Mouse (Mus musculus): ENCODE measurements around the gene Lmf1. TPM values are rescaled to one million over a fixed set of nuclear protein-coding genes. Genes with fewer than 3 reads are reported as not detected.
A peak's percentile ranks its signal among the peaks of the same experiment; 100 is the strongest.

Gene Lmf1
- polyA plus RNA-seq, 1 experiment from 2014 or later: 21.5 TPM

- Histone ChIP-seq H3K4me3 (no peak overlapping the region), H3K9me3 (no peaks in the 10 kb centered on the region), H3K4me2 (replicated peaks) (no peak overlapping the region), H3K36me3 (peaks cover 11% of the 10 kb centered on the region; the same call in 1 of the 2 replicates), H3K27ac (replicated peaks) (peak overlapping the region; percentile 25; the same call in 1 of the 2 replicates), H3K4me1 (peaks cover 25% of the 10 kb centered on the region), H3K9ac (replicated peaks) (no peak overlapping the region), H3K27me3 (no peaks in the 10 kb centered on the region)
- WGBS: 74% methylated on average over 9 of the region's 9 CpGs
- peak; percentile 38; the same call in 1 of the 2 replicates for ATAC-seq (ENCODE audit: low FRiP score, low read depth)
Measured at GRCm38 (mm10) chr17:25610151-25610550, 31.3 kb downstream of the Lmf1 start.

GRCm38 (mm10) chr17:25612537-25612936 lies 33.7 kb downstream of the Lmf1 start:
- 86% methylated on average over 9 of the region's 9 CpGs for WGBS
- no peak overlapping the region for H3K4me3 ChIP-seq
- H3K36me3 ChIP-seq: peaks cover 14% of the 10 kb centered on the region; the same call in 1 of the 2 replicates
- H3K9ac ChIP-seq (replicated peaks): no peak overlapping the region
- H3K4me1 ChIP-seq: peaks cover 25% of the 10 kb centered on the region
- no peak overlapping the region for H3K27ac ChIP-seq (replicated peaks)
- H3K27me3 ChIP-seq: no peaks in the 10 kb centered on the region
- no peak for ATAC-seq (ENCODE audit: low FRiP score, low read depth)
- no peak overlapping the region for H3K4me2 ChIP-seq (replicated peaks)
- no peaks in the 10 kb centered on the region for H3K9me3 ChIP-seq

GRCm38 (mm10) chr17:25613323-25613722 lies 34.4 kb downstream of the Lmf1 start:
- Histone ChIP-seq H3K36me3 (peaks cover 14% of the 10 kb centered on the region; the same call in 1 of the 2 replicates), H3K9me3 (no peaks in the 10 kb centered on the region), H3K4me2 (replicated peaks) (no peak overlapping the region), H3K4me1 (peaks cover 25% of the 10 kb centered on the region), H3K4me3 (no peak overlapping the region), H3K27me3 (no peaks in the 10 kb centered on the region), H3K9ac (replicated peaks) (no peak overlapping the region), H3K27ac (replicated peaks) (no peak overlapping the region)
- ATAC-seq (ENCODE audit: low FRiP score, low read depth): no peak
- 92% methylated on average over 6 of the region's 6 CpGs for WGBS

- no peaks in the 10 kb centered on the region for H3K9me3 ChIP-seq
- no peak overlapping the region for H3K4me3 ChIP-seq
- no peaks in the 10 kb centered on the region for H3K27me3 ChIP-seq
- no peak for ATAC-seq (ENCODE audit: low FRiP score, low read depth)
- H3K4me2 ChIP-seq (replicated peaks): no peak overlapping the region
- no peak overlapping the region for H3K27ac ChIP-seq (replicated peaks)
- H3K9ac ChIP-seq (replicated peaks): no peak overlapping the region
- H3K36me3 ChIP-seq: peaks cover 14% of the 10 kb centered on the region; the same call in 1 of the 2 replicates
- H3K4me1 ChIP-seq: peaks cover 21% of the 10 kb centered on the region
- 95% methylated on average over 10 of the region's 10 CpGs for WGBS
Measured at GRCm38 (mm10) chr17:25614723-25615510, 36.0 kb downstream of the Lmf1 start.

DNA sequence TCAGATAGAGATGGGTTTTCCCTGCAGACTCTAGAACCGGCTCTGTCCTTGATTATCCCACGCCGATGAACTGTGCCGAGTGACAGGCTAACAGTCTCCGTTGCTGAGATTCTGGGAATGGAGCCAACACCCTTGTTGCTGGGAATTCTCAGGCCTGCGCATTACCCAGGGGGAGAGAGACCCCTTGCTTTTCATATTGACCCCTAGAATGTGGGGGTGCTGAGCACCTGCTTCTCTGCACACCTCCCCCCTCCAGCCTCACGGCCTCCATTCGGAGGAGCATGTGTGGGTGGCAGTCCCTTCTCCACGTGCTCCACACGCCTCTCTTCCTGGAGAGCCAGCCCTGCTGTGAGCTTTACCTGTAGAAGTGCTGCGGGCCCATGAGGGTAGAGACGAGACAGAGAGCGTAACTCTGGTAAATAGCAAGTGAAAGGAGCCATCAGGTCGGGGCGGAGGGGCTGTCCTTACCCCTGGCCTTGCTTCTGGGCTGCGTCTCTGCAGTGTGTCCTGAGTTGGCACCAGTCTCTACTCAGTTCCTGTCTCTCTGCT lies 39.7 kb downstream of the Lmf1 start:
- no peak overlapping the region for H3K27ac ChIP-seq (replicated peaks)
- H3K36me3 ChIP-seq: 0 out of 2 replicates have a peak, but pooled peaks cover 8% of the 10 kb centered on the region
- H3K27me3 ChIP-seq: no peaks in the 10 kb centered on the region
- WGBS: 72% methylated on average over 16 of the region's 16 CpGs
- H3K4me1 ChIP-seq: peaks cover 15% of the 10 kb centered on the region
- no peak overlapping the region for H3K4me2 ChIP-seq (replicated peaks)
- H3K4me3 ChIP-seq: no peak overlapping the region
- ATAC-seq (ENCODE audit: low FRiP score, low read depth): no peak
- H3K9me3 ChIP-seq: no peaks in the 10 kb centered on the region
- H3K9ac ChIP-seq (replicated peaks): no peak overlapping the region

DNA sequence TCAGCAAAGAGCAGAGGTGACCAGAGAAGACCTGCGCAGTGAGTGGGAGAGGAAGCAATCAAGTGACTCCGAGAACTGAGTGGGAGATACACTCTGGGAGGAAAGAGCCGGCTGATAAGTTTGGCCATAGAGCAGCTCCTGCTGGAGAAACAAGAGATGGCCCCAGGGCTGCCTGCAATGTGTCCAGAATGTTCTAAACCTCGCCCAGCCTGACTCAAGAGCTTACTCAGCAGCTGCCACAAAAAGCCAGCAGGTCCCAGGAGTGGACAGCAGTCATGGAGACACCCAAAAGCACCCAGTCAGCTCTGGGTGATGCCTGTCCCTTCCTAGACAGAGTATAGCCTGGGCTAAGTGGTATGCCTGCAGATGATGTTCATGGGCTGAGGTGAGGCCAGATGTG lies 44.6 kb downstream of the Lmf1 start:
- H3K27me3 ChIP-seq: no peaks in the 10 kb centered on the region; the same call in 1 of the 2 replicates
- H3K27ac ChIP-seq (replicated peaks): no peak overlapping the region
- H3K4me2 ChIP-seq (replicated peaks): no peak overlapping the region
- WGBS: 91% methylated on average over 4 of the region's 4 CpGs
- H3K9me3 ChIP-seq: no peaks in the 10 kb centered on the region
- no peaks in the 10 kb centered on the region for H3K36me3 ChIP-seq
- ATAC-seq (ENCODE audit: low FRiP score, low read depth): no peak
- H3K9ac ChIP-seq (replicated peaks): no peak overlapping the region
- H3K4me3 ChIP-seq: no peak overlapping the region
- peaks cover 43% of the 10 kb centered on the region for H3K4me1 ChIP-seq

DNA sequence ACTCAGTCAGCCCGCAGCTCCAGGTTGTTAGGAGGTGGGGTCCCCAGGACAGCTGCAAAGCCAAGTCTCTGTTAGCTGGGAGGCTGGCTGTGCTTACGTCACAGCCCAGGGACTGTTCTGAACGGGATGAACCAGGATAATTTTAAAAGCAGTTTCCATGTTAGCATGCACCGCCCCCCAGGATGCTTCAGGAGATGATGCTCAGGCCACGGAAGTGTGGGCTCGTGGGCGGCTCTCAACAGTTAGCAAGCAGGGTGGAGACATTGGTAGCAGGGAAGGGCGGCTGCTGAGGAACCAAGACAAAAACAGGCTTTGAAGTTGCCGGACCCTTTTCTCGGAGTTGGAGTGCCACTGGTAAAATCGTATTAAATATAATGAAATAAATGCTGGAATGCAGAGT lies 45.0 kb downstream of the Lmf1 start:
- Histone ChIP-seq H3K4me3 (no peak overlapping the region), H3K27me3 (no peaks in the 10 kb centered on the region; the same call in 1 of the 2 replicates), H3K9ac (replicated peaks) (no peak overlapping the region), H3K4me1 (peaks cover 38% of the 10 kb centered on the region), H3K4me2 (replicated peaks) (no peak overlapping the region), H3K9me3 (no peaks in the 10 kb centered on the region), H3K27ac (replicated peaks) (no peak overlapping the region), H3K36me3 (no peaks in the 10 kb centered on the region)
- 44% methylated on average over 11 of the region's 11 CpGs for WGBS
- ATAC-seq (ENCODE audit: low FRiP score, low read depth): no peak

GRCm38 (mm10) chr17:25624446-25625119 lies 45.7 kb downstream of the Lmf1 start:
- Histone ChIP-seq H3K36me3 (no peaks in the 10 kb centered on the region), H3K4me1 (peaks cover 35% of the 10 kb centered on the region), H3K9me3 (no peaks in the 10 kb centered on the region), H3K9ac (replicated peaks) (no peak overlapping the region), H3K4me2 (replicated peaks) (no peak overlapping the region), H3K27ac (replicated peaks) (no peak overlapping the region), H3K4me3 (no peak overlapping the region), H3K27me3 (no peaks in the 10 kb centered on the region; the same call in 1 of the 2 replicates)
- no peak for ATAC-seq (ENCODE audit: low FRiP score, low read depth)
- 25% methylated on average over 13 of the region's 13 CpGs for WGBS

- Histone ChIP-seq H3K4me3 (no peak overlapping the region), H3K9me3 (no peaks in the 10 kb centered on the region), H3K27ac (replicated peaks) (no peak overlapping the region), H3K27me3 (no peaks in the 10 kb centered on the region; the same call in 1 of the 2 replicates), H3K9ac (replicated peaks) (no peak overlapping the region), H3K4me1 (peaks cover 33% of the 10 kb centered on the region), H3K36me3 (no peaks in the 10 kb centered on the region), H3K4me2 (replicated peaks) (no peak overlapping the region)
- 73% methylated on average over 7 of the region's 7 CpGs for WGBS
- ATAC-seq (ENCODE audit: low FRiP score, low read depth): no peak
Measured at GRCm38 (mm10) chr17:25625282-25625681, 46.4 kb downstream of the Lmf1 start.

DNA sequence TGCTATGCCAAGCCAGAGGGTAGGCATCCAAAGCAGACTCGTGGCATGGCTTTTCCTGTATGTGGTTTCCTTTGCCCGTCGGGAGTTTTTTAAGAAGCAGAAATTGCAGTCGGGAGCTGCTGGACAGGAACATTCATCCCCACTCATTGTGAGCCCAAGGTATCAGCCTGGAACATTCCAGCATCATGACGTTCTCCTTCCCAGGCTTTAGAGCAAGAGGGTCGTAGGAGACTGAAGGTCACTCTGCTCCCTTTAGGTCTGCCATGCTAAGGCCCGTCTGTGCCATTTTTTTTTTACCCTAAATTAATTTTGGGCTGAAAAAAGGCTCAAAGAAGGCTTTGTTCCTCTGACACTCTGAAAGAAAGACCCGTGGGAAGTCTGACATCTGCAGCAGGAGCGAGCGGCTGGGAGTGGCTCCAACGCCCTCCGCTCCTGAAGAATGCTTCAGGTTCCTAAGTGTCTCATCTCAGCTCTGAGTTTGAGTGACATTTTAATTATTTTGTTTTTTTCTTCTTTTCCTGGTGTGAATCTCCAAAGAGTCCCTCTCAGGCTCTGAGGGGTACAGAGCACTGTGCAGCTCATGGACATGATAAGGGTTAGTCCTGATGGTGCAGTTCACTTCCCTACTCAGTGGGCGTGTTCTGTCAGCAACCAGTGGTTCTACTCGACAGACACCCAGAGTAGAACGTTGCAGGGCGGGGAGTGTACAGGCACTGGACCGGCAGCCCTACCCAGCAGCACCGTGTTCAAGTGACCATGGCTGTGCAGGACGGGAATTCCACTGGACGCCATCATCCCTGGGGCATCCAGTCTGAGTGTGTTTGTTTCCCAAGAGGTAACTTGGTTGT lies 47.5 kb downstream of the Lmf1 start:
- no peaks in the 10 kb centered on the region for H3K9me3 ChIP-seq
- no peak for ATAC-seq (ENCODE audit: low FRiP score, low read depth)

DNA sequence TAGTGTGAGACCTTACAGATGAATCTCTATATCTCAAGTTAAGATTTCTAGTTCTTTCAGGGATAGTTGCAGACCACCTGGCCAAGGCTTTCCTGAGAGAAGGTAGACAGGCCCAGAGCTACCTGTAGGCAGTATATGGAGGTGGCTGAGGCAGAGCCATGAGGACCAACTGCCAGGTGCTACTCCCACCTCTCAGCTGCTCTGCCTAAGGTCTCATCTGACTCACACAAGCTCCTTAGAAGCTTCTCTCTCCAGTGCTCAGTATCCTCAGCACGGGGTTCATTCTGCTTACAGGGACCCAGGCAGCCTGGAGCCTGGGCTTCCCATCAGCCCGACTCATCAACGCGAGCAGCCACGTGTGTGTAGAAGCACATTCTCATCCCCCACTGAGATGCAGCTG lies 51.4 kb downstream of the Lmf1 start:
- WGBS: 97% methylated on average over 5 of the region's 5 CpGs
- Histone ChIP-seq H3K27ac (replicated peaks) (no peak overlapping the region), H3K4me1 (peaks cover 23% of the 10 kb centered on the region), H3K4me3 (no peak overlapping the region), H3K36me3 (peaks cover 17% of the 10 kb centered on the region), H3K9ac (replicated peaks) (no peak overlapping the region), H3K9me3 (no peaks in the 10 kb centered on the region), H3K4me2 (replicated peaks) (no peak overlapping the region), H3K27me3 (no peaks in the 10 kb centered on the region; the same call in 1 of the 2 replicates)
- no peak for ATAC-seq (ENCODE audit: low FRiP score, low read depth)

More for the DNA sequence above, 47.5 kb downstream of the Lmf1 start:
- Histone ChIP-seq H3K27me3 (no peaks in the 10 kb centered on the region; the same call in 1 of the 2 replicates), H3K4me3 (no peak overlapping the region), H3K4me2 (replicated peaks) (no peak overlapping the region), H3K27ac (replicated peaks) (peak overlapping the region; percentile 20; the same call in 1 of the 2 replicates), H3K9ac (replicated peaks) (no peak overlapping the region), H3K4me1 (peaks cover 33% of the 10 kb centered on the region), H3K36me3 (no peaks in the 10 kb centered on the region)
- 52% methylated on average over 20 of the region's 20 CpGs for WGBS
